Mouse (Mus musculus): ENCODE data around the gene Ppil4.

GRCm38 (mm10) chr10:7845991-7846390 is 53.3 kb downstream of the Ppil4 start:
- TF ChIP-seq CTCF (IDR thresholded peaks at IDR 0.05; ENCODE audit: low read depth, low read length) (no peak), EP300 (IDR thresholded peaks at IDR 0.05; ENCODE audit: insufficient read depth, low read depth, low read length) (no peak), POLR2A (IDR thresholded peaks at IDR 0.05; ENCODE audit: insufficient read depth, low read length) (no peak)

All from ES-Bruce4 (cell line).